Mouse (Mus musculus) layer of hippocampus, postnatal 36 days (tissue): Measurements from ENCODE around the gene Def6. TPM values are rescaled to one million over a fixed set of nuclear protein-coding genes. Genes with fewer than 3 reads are reported as not detected.

ENCODE experiments used
- DNase-seq, 2 experiments: peaks; one replicate each; pipeline ENCODE4 v3.0.0; 2022
- total RNA-seq, 2 experiments: library from RNA; stranded (reverse); gene quantifications; 2 replicates each; pipeline ENCODE4 v1.2.3; 2021

Def6 gene
- total RNA-seq, 2 experiments from 2014 or later, result 2.1 to 3.4 TPM

DNA sequence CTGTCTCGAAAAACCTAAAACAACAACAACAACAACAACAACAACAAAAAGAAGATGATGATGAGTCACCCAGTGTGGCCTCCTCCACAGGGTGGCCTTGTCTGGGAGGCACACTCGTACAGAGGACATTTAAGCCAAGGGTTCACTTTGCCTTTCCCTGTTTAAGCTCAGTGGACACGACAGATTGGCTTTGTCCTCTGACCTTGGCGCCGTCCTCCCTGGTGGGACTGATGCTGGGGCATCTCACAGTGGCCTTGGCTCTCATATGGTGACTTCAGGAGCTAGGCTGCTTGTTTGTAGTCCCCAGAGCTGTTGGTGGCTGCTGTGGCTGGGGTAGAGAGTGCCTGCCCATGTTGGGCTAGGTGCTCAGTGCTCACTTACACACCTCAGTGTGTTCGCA, 36.6 kb downstream of the Def6 start:
- no peak for DNase-seq

DNA sequence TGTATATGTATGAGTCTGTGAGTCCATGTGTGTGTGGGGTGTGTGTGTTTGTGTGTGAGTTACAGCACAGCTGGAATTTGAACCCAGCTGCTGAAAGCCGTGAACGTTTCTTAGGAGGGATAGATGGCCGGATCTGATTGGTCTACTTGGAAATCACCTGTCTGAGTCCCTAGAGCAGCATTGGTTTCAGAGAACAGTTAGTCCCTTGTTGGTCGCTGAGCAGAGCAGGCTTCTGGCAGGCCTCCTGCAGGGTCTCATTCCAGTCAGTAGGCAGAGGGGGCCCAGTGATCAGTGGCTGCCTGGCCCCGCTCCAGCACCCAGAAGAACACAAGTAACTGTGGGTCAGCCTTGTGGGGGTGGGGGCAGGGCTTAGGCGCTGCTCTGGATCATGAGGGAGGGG, 37.1 kb downstream of the Def6 start:
- DNase-seq, result peak in 1 of 2 experiments; percentile 18

DNA sequence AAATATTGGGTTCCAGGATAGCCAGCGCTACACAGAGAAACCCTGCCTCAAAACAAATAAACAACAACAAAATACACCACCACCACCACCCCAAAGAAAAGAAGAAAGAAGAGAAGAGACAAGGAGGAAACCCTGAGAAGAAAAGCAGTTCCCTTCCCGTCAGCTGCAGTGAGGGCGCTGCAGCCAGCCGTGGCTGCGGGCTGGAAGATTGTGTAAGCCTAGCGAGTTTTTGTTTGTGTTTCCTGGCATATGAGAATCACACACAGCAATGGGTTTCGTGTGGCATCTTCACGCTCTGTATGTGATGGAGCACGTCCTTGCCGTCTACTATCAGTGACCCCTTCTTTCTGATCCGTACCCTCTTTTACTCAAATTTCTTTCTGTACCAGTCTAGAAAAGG, 39.1 kb downstream of the Def6 start:
- no peak for DNase-seq

DNA sequence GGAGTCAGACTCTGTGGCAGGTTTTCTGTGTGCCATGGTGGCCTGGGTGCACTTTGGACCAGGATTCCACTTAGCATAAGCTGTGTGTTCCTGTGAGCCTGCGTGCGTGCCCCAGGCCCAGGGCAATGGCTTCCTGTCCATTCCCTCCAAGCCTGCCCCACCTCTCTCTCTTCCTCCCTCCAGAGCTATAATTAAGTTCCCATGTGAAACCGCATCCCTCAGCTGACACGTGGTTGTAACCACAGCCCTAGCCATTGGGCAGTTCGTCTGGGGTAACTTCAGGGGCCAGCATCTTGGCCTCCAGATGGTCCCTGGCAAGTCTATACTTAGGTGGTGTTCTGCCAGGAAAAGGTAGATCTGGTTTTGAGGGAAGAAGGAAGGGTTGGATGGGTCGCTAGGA, 40.0 kb downstream of the Def6 start:
- no peak for DNase-seq

DNA sequence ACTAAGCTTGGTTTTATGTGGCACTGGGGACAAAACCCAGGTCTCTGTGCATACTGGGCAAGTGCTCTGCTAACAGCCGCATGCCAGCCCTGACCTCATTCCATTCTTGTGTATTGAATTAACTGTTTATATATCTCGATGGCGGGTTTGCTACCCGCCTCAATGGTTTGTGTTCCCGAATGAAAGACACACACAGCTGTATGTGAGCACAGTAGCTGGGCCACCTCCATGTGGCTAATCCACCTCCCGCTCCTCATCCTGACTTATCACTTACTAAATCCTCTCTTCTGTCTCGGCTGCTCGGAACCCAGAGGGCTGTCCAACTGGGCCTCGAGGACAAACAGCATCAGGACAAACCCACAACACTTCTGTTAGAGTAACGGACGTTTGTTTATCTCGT, 41.5 kb downstream of the Def6 start:
- DNase-seq, result no peak

DNA sequence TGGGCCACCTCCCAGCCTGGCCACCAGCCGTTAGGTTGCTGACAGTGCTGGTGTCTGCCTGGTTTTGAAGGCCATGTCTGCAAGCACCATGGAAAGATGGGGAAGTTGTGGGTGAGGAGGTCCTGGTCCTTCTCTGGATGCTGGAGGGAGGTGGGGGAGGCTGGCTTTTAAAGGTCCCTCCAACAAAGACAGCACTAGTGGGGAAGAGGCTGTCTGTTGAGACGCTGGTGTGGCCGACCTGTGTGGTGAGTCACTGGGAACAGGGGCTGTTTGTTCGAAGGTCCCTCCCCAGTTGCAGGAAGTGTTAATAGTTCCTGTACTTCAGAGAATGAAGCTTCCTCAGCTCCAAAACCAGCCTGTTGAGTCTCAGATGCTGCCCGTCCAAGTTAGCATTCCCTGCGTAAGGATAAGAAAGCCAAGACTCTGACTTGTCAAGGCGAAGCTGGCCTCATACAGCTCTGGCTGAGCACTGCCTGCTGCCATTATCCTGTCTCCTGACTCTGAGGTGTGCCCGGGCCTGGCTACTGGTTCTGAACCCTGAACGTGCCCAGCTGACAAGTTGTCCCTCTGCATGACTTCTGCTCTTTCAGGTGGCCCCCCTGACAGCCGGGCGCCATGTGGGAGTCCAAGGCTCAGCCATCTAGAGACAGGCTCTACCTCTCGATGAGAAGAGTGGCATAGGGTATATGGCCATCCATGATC, 44.2 kb downstream of the Def6 start:
- no peak for DNase-seq

DNA sequence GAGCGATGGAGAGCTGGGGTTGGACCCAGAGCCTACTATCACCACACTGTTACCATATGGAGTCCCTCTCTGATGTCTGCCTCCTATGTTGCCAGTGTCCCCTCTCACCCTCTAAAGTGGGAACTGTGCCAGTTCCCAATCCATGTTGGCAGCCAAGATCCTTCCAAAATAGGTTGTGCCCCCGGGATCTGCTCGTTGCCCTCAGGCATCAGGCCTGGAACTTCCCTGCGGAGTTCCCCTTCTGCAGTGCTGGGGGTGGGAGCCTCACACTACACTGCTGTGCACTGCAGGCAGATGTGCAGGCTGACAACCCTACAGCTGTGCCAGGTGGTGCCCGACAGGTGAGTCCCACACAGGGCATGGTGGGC, 44.7 kb downstream of the Def6 start:
- DNase-seq, result no peak

DNA sequence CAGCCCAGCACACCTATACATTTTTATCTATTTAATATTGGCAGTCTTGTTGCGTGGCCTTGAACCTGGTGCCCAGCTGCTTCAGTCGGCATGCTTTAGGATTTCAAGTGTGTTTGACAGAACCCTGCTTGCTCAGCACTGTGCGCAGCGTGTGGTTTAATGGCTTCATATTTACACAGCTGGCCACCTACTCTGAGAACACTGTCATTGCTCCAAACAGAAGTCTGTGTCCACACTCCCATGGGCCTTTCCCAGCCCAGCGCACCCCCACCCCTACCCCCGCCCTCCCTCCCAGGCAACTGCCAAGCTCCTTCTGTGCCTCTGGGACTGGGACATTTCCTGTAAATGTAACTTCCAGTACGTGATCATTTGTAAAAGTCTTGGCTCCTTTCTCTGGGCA, 45.6 kb downstream of the Def6 start:
- no peak for DNase-seq

DNA sequence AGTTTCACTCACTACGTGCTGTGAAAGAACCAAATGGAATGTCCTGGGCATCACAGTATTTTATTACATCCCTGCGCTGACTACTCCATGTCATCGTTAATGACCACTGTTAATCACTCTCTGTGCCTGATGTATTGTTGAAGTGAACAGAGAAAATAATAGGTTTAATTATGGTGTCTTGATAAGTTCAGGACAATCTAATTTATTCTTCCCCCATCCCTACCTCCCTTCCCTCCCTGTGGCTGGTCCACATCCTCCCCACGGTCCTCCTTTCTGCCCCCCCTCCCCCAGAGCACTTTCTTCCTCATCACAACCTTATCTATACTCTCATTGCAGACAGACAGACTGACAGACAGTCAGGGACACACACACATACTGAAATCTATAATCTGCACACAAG, 47.2 kb downstream of the Def6 start:
- DNase-seq, result no peak

DNA sequence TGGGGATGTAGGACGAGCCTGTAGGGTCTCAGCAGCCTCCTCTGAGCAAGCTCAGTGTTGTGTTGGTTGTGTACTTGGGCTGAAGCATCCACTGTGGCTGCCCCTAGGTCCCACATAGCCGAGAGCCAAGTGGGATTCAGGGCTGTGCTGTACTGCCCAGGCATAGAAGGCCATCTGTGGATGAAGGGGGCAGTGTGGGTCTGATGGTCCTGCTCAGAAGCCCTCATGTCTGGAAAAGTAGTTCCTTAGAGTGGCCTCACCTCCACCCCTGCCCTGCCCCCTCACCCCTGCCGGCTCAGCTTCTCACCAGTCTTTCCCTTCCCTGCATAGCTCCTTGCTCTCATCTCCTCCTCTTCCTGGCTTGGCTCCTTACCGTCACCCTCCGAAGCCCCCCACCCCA, 48.1 kb downstream of the Def6 start:
- DNase-seq, result no peak

DNA sequence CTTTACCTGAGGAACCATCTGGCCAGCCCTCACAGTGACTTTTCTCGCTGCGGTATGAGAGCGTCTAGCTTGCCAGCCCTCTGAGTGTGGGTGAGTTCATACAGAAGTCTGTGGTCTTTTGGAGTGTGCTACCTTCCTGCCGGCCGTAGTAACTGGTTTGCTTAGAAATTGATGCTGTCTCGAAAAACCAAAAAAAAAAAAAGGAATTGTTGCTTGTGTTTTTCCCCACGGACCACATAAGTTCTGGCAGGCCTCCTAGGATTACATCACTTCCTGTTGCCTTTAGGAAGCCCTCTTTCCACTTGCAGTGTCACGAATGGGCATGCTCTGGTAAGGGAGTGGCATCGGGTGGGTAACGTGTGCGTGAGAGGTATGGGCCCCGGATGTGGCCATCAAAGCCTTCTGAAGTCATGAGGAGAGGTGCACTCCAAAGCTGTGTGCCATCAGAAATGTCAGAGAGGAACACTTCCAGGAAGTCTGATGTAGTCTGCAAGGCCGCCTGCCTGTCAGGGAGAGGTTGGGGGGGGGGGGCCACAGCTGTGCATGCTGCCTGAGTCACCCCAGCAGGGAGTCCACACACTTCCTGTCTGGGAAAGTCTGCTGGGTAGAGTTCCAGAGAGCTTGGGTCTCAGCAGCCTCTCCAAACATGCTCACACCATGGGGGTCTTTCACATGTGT, 49.2 kb downstream of the Def6 start:
- no peak for DNase-seq

DNA sequence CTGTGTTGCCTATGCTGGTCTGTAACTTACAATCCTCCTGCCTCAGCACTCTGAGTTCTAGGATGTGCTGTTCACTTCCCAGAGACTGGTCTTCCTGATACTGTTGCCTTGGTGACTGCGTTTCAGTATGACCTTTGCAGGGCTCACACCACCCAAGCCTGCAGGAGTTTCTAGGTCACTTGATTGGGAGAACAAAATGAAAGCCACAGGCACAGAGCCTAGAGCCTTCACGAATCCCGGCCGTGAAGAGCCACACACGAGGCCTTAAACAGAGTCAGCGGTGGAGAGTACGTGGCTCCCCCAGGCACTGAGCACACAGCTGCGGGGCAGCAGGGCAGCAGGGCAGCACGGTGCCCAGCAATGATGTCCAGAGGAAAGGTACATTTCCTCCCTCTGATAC, 50.7 kb downstream of the Def6 start:
- DNase-seq, result no peak

DNA sequence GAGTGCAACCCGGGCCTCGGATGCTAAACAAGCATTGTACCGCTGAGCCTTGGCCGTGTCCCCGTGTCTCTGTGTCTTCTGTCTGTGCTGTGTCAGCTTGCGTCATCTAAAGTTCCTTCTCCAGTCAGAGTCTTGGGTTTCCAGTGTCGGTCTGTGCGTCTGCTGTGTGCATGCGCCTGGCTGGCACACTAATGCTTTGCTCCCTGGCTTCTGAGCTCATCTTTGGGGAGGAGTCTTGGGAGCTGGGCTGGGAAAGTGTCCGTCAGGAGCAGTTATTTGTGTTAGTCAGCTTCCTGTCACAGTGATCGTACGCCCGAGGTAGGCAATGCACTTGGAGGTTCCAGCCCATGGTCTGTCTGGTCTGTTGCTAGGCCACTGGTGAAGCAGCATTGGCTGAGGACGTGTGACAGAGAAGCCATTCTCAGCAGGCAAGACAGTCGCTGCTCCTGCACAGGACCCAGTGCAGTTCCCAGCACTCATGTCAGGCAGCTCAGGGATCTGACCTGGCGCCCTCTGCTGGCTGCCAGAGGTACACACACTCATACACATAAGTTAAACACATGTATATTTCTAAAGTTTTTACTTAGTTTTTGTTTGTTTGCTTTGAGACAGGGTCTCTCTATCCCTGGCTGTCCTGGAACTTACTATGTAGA, 52.4 kb downstream of the Def6 start:
- no peak for DNase-seq

DNA sequence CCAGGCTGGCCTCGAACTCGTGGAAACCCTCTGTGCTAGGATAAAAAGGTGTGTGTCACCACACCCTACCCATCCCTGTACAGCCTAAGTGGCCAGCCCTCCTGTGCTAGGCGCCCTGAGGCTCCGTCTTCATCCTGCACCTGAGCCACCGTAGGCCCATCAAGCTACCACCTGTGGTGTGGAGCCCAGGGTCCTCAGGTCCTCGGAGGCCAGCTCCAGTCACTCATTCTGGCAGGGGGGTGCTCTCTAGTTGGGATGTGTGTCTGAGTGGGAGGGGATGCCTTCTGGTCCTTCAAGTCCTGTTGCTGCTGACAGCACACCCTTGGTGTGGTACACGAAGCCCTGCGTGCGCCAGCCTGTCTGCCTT, 52.9 kb downstream of the Def6 start:
- DNase-seq, result no peak

DNA sequence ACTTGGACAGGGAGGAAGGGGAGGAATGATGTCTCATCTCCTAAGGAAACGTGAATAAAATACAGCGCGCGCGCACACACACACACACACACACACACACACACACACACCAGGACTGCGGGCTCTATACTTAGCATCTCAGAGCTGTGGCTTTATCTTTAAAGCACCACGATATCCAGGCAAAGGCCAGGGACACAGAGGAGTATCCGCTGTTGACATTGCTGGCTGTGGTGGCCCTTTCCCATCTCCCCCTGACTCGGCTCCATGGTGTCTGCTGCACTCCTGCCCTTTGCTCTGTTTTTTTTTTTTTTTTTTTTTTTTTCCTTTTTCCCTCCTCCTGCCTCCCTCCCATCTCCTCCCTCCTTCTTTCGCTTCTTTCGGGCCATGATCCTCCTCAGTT, 54.2 kb downstream of the Def6 start:
- no peak for DNase-seq

DNA sequence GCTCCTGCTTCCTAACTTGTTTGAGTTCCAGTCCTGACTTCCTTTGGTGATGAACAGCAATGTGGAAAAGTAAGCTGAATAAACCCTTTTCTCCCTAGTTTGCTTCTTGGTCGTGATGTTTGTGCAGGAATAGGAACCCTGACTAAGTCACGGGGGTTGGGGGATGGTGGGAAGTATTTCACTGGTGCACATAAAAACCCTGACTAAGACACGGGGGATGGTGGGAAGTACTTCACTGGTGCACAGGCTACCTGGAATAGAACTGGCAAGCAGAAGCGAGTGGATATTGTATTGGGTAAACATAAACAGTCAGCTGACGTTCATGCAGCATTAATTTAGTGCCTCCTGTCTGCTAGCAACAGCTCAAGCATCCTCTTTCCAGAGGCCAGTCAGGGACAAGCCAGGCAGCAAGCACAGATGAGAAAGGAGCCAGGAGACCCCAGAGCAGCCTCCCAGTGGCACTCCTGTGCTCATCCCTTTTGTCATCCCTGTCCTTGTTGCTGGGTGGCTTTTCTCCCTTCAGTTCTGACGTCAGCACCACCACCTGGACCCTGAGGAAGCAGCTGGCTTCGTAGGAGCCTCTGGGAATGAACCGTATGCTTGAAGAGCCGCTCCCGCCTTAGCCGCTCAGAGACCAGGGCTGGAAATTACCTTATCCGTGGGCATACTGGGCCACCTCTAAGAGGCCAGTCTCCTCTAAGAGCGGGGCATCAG, 55.8 kb downstream of the Def6 start:
- peak in 1 of 2 experiments; percentile 44 for DNase-seq

DNA sequence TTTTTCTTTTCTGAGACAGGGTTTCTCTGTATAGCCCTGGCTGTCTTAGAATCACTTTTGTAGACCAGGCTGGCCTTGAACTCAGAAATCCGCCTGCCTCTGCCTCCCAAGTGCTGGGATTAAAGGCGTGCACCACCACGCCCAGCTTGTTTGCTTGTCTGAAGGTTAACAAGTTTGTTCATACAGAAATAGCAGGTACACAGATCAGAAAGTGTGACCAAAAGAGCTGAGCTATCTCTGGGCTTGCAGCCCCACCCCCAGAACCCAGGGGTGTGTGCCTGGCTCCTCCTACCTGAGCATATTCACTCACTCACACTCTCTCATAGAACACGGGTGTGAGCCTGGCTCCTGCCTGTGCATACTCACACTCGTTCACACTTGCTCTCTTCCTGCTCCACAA, 59.7 kb downstream of the Def6 start:
- no peak for DNase-seq

DNA sequence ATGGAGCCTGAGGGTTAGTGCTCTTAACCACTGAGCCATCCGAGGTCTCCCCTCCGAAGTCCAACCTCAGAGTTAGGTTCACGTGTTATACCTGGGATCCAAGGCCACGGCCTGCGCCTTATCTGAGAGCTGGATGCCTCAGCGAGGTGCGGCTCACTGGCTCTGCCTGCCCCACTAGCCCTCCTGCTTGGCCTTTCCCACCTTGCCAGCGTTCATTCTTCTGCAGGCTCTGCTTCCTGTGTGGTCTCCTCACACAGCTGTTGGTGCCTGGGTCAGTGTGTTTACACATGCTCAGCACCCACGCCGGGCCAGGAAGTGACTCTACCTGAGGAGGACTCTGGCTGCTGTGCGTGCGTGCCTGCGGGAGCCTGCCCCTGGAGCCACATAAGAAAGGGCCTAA, 62.6 kb downstream of the Def6 start:
- DNase-seq, result no peak

DNA sequence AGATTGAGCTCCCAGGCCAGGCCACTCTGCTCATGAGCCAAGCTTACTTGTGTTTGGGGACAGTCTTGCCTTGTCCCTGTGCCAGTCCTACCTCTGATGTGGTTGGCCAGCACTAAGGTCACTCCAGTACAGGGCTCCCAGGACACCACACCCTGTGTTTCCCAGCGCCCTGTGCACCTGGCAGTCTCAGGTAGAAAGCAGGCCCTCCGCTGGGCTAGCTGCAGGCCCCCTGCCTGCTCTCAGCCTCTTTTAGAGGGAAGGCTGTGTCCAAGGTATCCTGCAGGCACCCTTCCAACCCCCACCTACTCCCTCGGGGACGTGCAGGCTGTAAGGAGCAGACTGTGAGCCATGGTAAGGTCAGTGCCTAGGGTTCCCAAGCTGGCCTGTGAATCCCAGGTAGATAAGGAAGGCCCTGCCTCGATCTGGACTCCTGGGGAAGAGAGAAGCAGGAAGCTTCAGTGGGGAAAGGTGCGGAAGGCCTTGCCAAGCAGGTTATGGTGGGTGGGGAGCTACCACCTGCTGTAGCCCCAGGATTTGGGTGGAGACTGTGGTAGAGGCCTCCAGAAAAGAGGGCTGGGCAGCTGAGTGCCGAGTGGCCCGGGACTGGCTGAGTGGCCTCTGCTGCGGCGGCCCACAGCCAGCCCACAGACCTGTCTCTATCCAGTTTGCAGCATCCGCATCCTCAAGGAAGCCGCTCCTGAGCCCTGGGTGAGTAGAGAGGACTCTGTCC, 64.1 kb downstream of the Def6 start:
- no peak for DNase-seq

DNA sequence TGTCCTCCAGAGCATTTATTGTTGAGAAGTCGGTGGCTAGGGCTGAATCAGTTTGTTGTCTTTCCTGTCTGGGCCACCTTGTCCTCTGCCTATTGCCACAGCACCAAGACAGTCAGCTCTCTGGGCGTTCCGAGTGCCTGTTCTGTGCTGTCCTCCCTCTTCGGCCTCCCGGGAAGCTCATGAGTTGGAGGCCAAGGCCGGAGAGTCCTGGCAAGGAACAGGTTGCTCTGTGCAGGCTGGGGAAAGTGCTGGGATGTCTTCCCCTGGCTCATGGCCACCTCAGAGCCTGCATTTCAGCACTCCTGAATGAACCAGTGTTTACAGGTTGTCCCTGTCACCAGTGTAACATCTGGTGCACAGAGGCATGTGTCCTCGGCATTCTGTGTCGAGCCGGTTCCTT, 64.7 kb downstream of the Def6 start:
- DNase-seq, result no peak

DNA sequence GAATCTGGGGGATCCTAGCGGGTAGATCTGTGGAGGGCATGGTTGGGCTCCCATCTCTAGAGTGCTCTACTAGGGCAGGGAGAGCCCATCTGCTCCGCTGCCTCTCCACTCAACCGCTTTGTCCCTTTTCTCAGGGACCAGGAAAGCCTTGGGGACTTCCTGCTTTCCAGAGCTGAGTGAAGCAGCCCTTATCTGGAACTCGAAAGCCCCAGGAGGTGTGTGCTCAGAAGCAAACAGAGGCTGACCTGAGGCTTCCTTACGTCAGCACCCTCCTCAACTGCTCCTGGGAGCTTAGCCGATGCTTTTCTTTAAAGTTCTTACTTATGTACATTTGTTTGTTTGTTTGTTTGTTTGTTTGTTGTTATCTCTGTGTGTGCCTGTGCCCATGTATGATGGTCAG, 65.3 kb downstream of the Def6 start:
- DNase-seq, result no peak

DNA sequence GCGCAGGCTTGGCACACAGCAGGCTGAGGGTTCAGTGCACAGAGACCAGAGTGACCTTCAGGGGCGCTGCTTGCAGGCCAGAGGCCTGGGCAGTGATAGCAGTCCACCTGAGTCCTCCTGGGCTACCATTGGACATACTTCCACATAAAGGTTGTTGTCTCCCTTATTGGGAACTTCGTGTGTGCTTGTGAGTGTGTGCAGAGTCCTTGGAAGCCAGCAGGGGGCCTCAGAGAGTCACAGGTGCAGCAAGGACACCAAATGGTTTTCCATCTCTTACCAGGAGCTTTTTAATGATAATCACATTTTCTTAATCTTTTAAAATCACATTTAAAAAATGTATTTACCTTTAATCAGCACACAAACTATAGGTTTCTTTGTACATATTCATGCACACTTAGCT, 67.2 kb downstream of the Def6 start:
- no peak for DNase-seq

DNA sequence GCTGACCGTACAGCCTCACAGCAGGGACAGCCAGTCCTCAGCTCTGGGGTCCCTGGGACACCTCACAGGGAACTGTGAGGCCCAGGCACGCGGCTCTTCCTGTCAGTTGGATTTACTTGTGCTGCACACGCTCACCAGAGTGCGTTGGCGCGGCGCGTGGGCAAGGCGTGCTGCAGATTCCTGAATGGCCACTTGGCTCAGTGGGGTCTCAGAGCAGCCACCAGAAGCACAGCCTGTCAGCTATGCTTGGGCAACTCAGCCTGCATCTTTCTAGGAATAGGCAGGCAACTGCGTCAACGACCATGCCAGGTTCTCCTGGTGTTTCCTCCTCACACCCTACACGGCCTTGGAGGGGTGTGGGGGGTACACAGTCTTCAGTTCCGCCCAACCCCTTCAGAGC, 69.6 kb downstream of the Def6 start:
- no peak for DNase-seq
